Mouse (Mus musculus): ENCODE measurements around the gene Tbck.

The Tbck gene

GRCm38 (mm10) chr3:132835118-132835794, 151.3 kb downstream of the Tbck start:
- peak; percentile 16 to 37 for DNase-seq

- no peak for DNase-seq
Observed at GRCm38 (mm10) chr3:132837134-132837533, 153.2 kb downstream of the Tbck start.

- DNase-seq, result no peak
Observed at GRCm38 (mm10) chr3:132838656-132839417, 154.9 kb downstream of the Tbck start.

- peak; percentile 42 to 62 for DNase-seq
Observed at GRCm38 (mm10) chr3:132839516-132839915, 155.6 kb downstream of the Tbck start.

- no peak for DNase-seq
Observed at GRCm38 (mm10) chr3:132842676-132843075, 158.7 kb downstream of the Tbck start.

- no peak for DNase-seq
Observed at GRCm38 (mm10) chr3:132849669-132850068, 165.7 kb downstream of the Tbck start.

- DNase-seq, result no peak
Observed at GRCm38 (mm10) chr3:132850431-132850830, 166.5 kb downstream of the Tbck start.

GRCm38 (mm10) chr3:132851417-132851816, 167.5 kb downstream of the Tbck start:
- DNase-seq, result no peak

- DNase-seq, result no peak
Observed at GRCm38 (mm10) chr3:132851841-132852728, 168.1 kb downstream of the Tbck start.

- no peak for DNase-seq
Observed at GRCm38 (mm10) chr3:132854271-132854670, 170.3 kb downstream of the Tbck start.

- no peak for DNase-seq
Observed at GRCm38 (mm10) chr3:132855458-132856212, 171.7 kb downstream of the Tbck start.

GRCm38 (mm10) chr3:132856651-132857050, 172.7 kb downstream of the Tbck start:
- DNase-seq, result peak in 1 of 2 experiments; percentile 26

GRCm38 (mm10) chr3:132858849-132859248, 174.9 kb downstream of the Tbck start:
- no peak for DNase-seq

- DNase-seq, result no peak
Observed at GRCm38 (mm10) chr3:132859573-132859972, 175.6 kb downstream of the Tbck start.

GRCm38 (mm10) chr3:132860796-132861195, 176.9 kb downstream of the Tbck start:
- peak; percentile 66 to 83 for DNase-seq

- DNase-seq, result no peak
Observed at GRCm38 (mm10) chr3:132863843-132864242, 179.9 kb downstream of the Tbck start.

- DNase-seq, result peak; percentile 54 to 55
Observed at GRCm38 (mm10) chr3:132864329-132864919, 180.5 kb downstream of the Tbck start.

GRCm38 (mm10) chr3:132864986-132865385, 181.0 kb downstream of the Tbck start:
- DNase-seq, result no peak

- peak; percentile 43 to 77 for DNase-seq
Observed at GRCm38 (mm10) chr3:132865596-132865995, 181.7 kb downstream of the Tbck start.

GRCm38 (mm10) chr3:132866984-132867383, 183.0 kb downstream of the Tbck start:
- no peak for DNase-seq

GRCm38 (mm10) chr3:132868838-132869237, 184.9 kb downstream of the Tbck start:
- peak; percentile 49 to 69 for DNase-seq

GRCm38 (mm10) chr3:132870079-132870478, 186.1 kb downstream of the Tbck start:
- DNase-seq, result peak in 1 of 2 experiments; percentile 44
